Mouse (Mus musculus) limb, embryonic 12.5 days (tissue): ENCODE measurements around the gene Scgb3a1. TPM values are rescaled to one million over a fixed set of nuclear protein-coding genes. Genes with fewer than 3 reads are reported as not detected.

ENCODE experiments used
- ATAC-seq: fragments of 200-750 bp; cut with Nextera tagmentation; 2 replicates; pipeline ENCODE4 v1.8.0; 2017; ENCODE audit warnings: low read depth, moderate TSS enrichment; ENCODE audit not compliant: insufficient number of reproducible peaks, insufficient read depth, low FRiP score, low TSS enrichment
- H3K27ac ChIP-seq: fragments of 300-500 bp; sonication (generic); 2 replicates; pipeline ENCODE4 v1.5.1; 2016; ENCODE audit warnings: mild to moderate bottlenecking, moderate library complexity
- H3K27me3 ChIP-seq: fragments of 300-500 bp; sonication (generic); 2 replicates; pipeline ENCODE4 v1.6.1; 2016; ENCODE audit warnings: mild to moderate bottlenecking, moderate library complexity
- H3K36me3 ChIP-seq: fragments of 300-500 bp; sonication (generic); 2 replicates; pipeline ENCODE4 v1.6.1; 2016; ENCODE audit warnings: mild to moderate bottlenecking, moderate library complexity
- H3K4me1 ChIP-seq: fragments of 300-500 bp; sonication (generic); replicated peaks from 2 replicates; pipeline ENCODE4 v1.6.1; 2016
- H3K4me2 ChIP-seq: fragments of 300-500 bp; sonication (generic); 2 replicates; pipeline ENCODE4 v1.6.1; 2016; ENCODE audit warnings: mild to moderate bottlenecking, moderate library complexity
- H3K4me3 ChIP-seq: fragments of 300-500 bp; sonication (generic); replicated peaks from 2 replicates; pipeline ENCODE4 v1.5.1; 2016; ENCODE audit warnings: mild to moderate bottlenecking
- H3K9ac ChIP-seq: fragments of 300-500 bp; sonication (generic); replicated peaks from 2 replicates; pipeline ENCODE4 v1.6.1; 2016; ENCODE audit warnings: mild to moderate bottlenecking, moderate library complexity
- H3K9me3 ChIP-seq: fragments of 300-500 bp; sonication (generic); 2 replicates; pipeline ENCODE4 v1.6.1; 2016; ENCODE audit warnings: mild to moderate bottlenecking, moderate library complexity
- WGBS: fragments of 180-500 bp; shearing (Covaris S2); methylation state at CpG from one replicate; pipeline ENCODE4 v1.1.7; 2016; 5-methylcytosine and 5-hydroxymethylcytosine counted together
- polyA plus RNA-seq: library from polyadenylated mRNA; unstranded; fragments of >200 nt; fragmentation: Nextera tagmentation; extraction: Ambion mirVana; gene quantifications from 2 replicates; pipeline ENCODE4 v1.2.1, GENCODE M21; 2016

The Scgb3a1 gene
- polyA plus RNA-seq, 1 experiment from 2014 or later, result not detected

GRCm38 (mm10) chr11:49636449-49636848, 27.0 kb upstream of the Scgb3a1 start:
- no peaks in the 10 kb centered on the region for H3K36me3 ChIP-seq
- no peak overlapping the region for H3K27ac ChIP-seq
- peaks cover 70% of the 10 kb centered on the region for H3K27me3 ChIP-seq
- H3K4me1 ChIP-seq, result peaks cover 6% of the 10 kb centered on the region; the same call in 1 of the 2 replicates
- no peak overlapping the region for H3K9ac ChIP-seq
- H3K4me3 ChIP-seq, result no peak overlapping the region
- no peaks in the 10 kb centered on the region for H3K9me3 ChIP-seq
- ATAC-seq, result no peak; the same call in 1 of the 2 replicates
- 3% methylated on average over 11 of the region's 11 CpGs for WGBS
- peak overlapping the region; percentile 11; the same call in 1 of the 2 replicates for H3K4me2 ChIP-seq

- Histone ChIP-seq H3K27me3 (no peaks in the 10 kb centered on the region), H3K4me2 (no peak overlapping the region), H3K27ac (no peak overlapping the region), H3K9me3 (no peaks in the 10 kb centered on the region), H3K9ac (no peak overlapping the region), H3K36me3 (no peaks in the 10 kb centered on the region), H3K4me1 (peaks cover 12% of the 10 kb centered on the region), H3K4me3 (no peak overlapping the region)
- ATAC-seq, result no peak
- 61% methylated on average over 7 of the region's 8 CpGs for WGBS
These were observed 17.7 kb upstream of the Scgb3a1 start for GRCm38 (mm10) chr11:49645677-49646076.

GRCm38 (mm10) chr11:49650113-49650993, 13.1 kb upstream of the Scgb3a1 start:
- Histone ChIP-seq H3K9ac (no peak overlapping the region), H3K4me3 (no peak overlapping the region), H3K4me1 (peaks cover 16% of the 10 kb centered on the region), H3K27me3 (no peaks in the 10 kb centered on the region), H3K27ac (no peak overlapping the region), H3K4me2 (no peak overlapping the region), H3K9me3 (0 out of 2 replicates have a peak, but pooled peaks cover 4% of the 10 kb centered on the region), H3K36me3 (no peaks in the 10 kb centered on the region)
- no peak for ATAC-seq
- 50% methylated on average over 18 of the region's 18 CpGs for WGBS

GRCm38 (mm10) chr11:49650994-49651761, 12.2 kb upstream of the Scgb3a1 start:
- Histone ChIP-seq H3K4me2 (no peak overlapping the region), H3K9ac (no peak overlapping the region), H3K9me3 (0 out of 2 replicates have a peak, but pooled peaks cover 4% of the 10 kb centered on the region), H3K27ac (no peak overlapping the region), H3K4me1 (peaks cover 12% of the 10 kb centered on the region), H3K4me3 (no peak overlapping the region), H3K27me3 (no peaks in the 10 kb centered on the region), H3K36me3 (no peaks in the 10 kb centered on the region)
- ATAC-seq, result no peak
- WGBS, result 68% methylated on average over 16 of the region's 16 CpGs

GRCm38 (mm10) chr11:49651762-49652322, 11.6 kb upstream of the Scgb3a1 start:
- 83% methylated on average over 10 of the region's 10 CpGs for WGBS
- Histone ChIP-seq H3K4me3 (no peak overlapping the region), H3K27ac (no peak overlapping the region), H3K4me2 (no peak overlapping the region), H3K9me3 (0 out of 2 replicates have a peak, but pooled peaks cover 4% of the 10 kb centered on the region), H3K36me3 (no peaks in the 10 kb centered on the region), H3K4me1 (peaks cover 10% of the 10 kb centered on the region), H3K27me3 (no peaks in the 10 kb centered on the region), H3K9ac (no peak overlapping the region)
- ATAC-seq, result no peak

GRCm38 (mm10) chr11:49652401-49653078, 10.9 kb upstream of the Scgb3a1 start:
- no peaks in the 10 kb centered on the region for H3K27me3 ChIP-seq

GRCm38 (mm10) chr11:49653079-49653408, 10.4 kb upstream of the Scgb3a1 start:
- Histone ChIP-seq H3K9ac (no peak overlapping the region), H3K4me2 (peak overlapping the region; percentile 17), H3K4me3 (no peak overlapping the region), H3K9me3 (0 out of 2 replicates have a peak, but pooled peaks cover 4% of the 10 kb centered on the region), H3K4me1 (peaks cover 10% of the 10 kb centered on the region), H3K27ac (no peak overlapping the region), H3K36me3 (no peaks in the 10 kb centered on the region), H3K27me3 (no peaks in the 10 kb centered on the region)
- ATAC-seq, result 0 out of 2 replicates have a peak, but pooled peaks have one; percentile 29
- WGBS, result 47% methylated on average over 11 of the region's 11 CpGs

More at GRCm38 (mm10) chr11:49652401-49653078, 10.9 kb upstream of the Scgb3a1 start:
- ATAC-seq, result no peak
- H3K36me3 ChIP-seq, result no peaks in the 10 kb centered on the region
- 0 out of 2 replicates have a peak, but pooled peaks cover 4% of the 10 kb centered on the region for H3K9me3 ChIP-seq
- H3K27ac ChIP-seq, result no peak overlapping the region
- peak overlapping the region; percentile 17 for H3K4me2 ChIP-seq
- no peak overlapping the region for H3K4me3 ChIP-seq
- H3K9ac ChIP-seq, result no peak overlapping the region
- WGBS, result 27% methylated on average over 19 of the region's 19 CpGs
- H3K4me1 ChIP-seq, result peaks cover 10% of the 10 kb centered on the region

GRCm38 (mm10) chr11:49654651-49655050, 8.8 kb upstream of the Scgb3a1 start:
- Histone ChIP-seq H3K27ac (no peak overlapping the region), H3K4me3 (no peak overlapping the region), H3K9me3 (0 out of 2 replicates have a peak, but pooled peaks cover 4% of the 10 kb centered on the region), H3K4me2 (no peak overlapping the region), H3K9ac (no peak overlapping the region), H3K36me3 (no peaks in the 10 kb centered on the region), H3K4me1 (peaks cover 10% of the 10 kb centered on the region), H3K27me3 (no peaks in the 10 kb centered on the region)
- ATAC-seq, result no peak
- 89% methylated on average over 5 of the region's 5 CpGs for WGBS

GRCm38 (mm10) chr11:49655501-49655900, 7.9 kb upstream of the Scgb3a1 start:
- Histone ChIP-seq H3K4me2 (no peak overlapping the region), H3K9me3 (0 out of 2 replicates have a peak, but pooled peaks cover 4% of the 10 kb centered on the region), H3K27ac (no peak overlapping the region), H3K4me1 (peaks cover 6% of the 10 kb centered on the region), H3K4me3 (no peak overlapping the region), H3K27me3 (no peaks in the 10 kb centered on the region), H3K9ac (no peak overlapping the region), H3K36me3 (no peaks in the 10 kb centered on the region)
- ATAC-seq, result no peak

GRCm38 (mm10) chr11:49658065-49658464, 5.3 kb upstream of the Scgb3a1 start:
- Histone ChIP-seq H3K4me1 (no peaks in the 10 kb centered on the region; the same call in 1 of the 2 replicates), H3K4me3 (no peak overlapping the region), H3K4me2 (no peak overlapping the region), H3K27me3 (no peaks in the 10 kb centered on the region), H3K9me3 (0 out of 2 replicates have a peak, but pooled peaks cover 4% of the 10 kb centered on the region), H3K9ac (no peak overlapping the region), H3K36me3 (no peaks in the 10 kb centered on the region), H3K27ac (no peak overlapping the region)
- no peak for ATAC-seq
- WGBS, result 82% methylated on average over 4 of the region's 4 CpGs
